Mouse (Mus musculus): ENCODE results near the gene Gm12355.

Gene Gm12355

GRCm38 (mm10) chr11:98602090-98602690 lies 23.3 kb downstream of the Gm12355 start:
- DNase-seq, result no peak

GRCm38 (mm10) chr11:98599291-98599690 lies 26.2 kb downstream of the Gm12355 start:
- DNase-seq, result no peak

- DNase-seq, result peak; percentile 75
Observed at GRCm38 (mm10) chr11:98598851-98599290, 26.6 kb downstream of the Gm12355 start.

GRCm38 (mm10) chr11:98597991-98598390 lies 27.5 kb downstream of the Gm12355 start, which contains the start of gene Lrrc3c:
Lrrc3c (plus strand) TSS chr11:98598291.
- DNase-seq, result no peak

GRCm38 (mm10) chr11:98597363-98597762 lies 28.1 kb downstream of the Gm12355 start:
- DNase-seq, result no peak

GRCm38 (mm10) chr11:98595955-98596354 lies 29.5 kb downstream of the Gm12355 start:
- DNase-seq, result no peak

- DNase-seq, result no peak
Observed at GRCm38 (mm10) chr11:98595473-98595872, 30.0 kb downstream of the Gm12355 start.

- DNase-seq, result no peak
Observed at GRCm38 (mm10) chr11:98595021-98595420, 30.4 kb downstream of the Gm12355 start.

GRCm38 (mm10) chr11:98590548-98591445 lies 34.7 kb downstream of the Gm12355 start:
- DNase-seq, result peak; percentile 60

GRCm38 (mm10) chr11:98589306-98589705 lies 36.2 kb downstream of the Gm12355 start:
- no peak for DNase-seq

- DNase-seq, result no peak
Observed at GRCm38 (mm10) chr11:98588833-98589281, 36.6 kb downstream of the Gm12355 start.

GRCm38 (mm10) chr11:98587684-98588546 lies 37.5 kb downstream of the Gm12355 start:
- peak; percentile 68 for DNase-seq

GRCm38 (mm10) chr11:98586892-98587563 lies 38.4 kb downstream of the Gm12355 start, which contains the start of gene Ormdl3:
Ormdl3 (minus strand) TSS chr11:98587368.
- DNase-seq, result peak; percentile 95

GRCm38 (mm10) chr11:98586087-98586891 lies 39.2 kb downstream of the Gm12355 start:
- peak; percentile 55 for DNase-seq

GRCm38 (mm10) chr11:98584629-98585177 lies 40.8 kb downstream of the Gm12355 start:
- DNase-seq, result no peak

- no peak for DNase-seq
Observed at GRCm38 (mm10) chr11:98584146-98584545, 41.3 kb downstream of the Gm12355 start.

- no peak for DNase-seq
Observed at GRCm38 (mm10) chr11:98583571-98583970, 41.9 kb downstream of the Gm12355 start.

- DNase-seq, result no peak
Observed at GRCm38 (mm10) chr11:98583265-98583552, 42.3 kb downstream of the Gm12355 start.

- DNase-seq, result no peak
Observed at GRCm38 (mm10) chr11:98582551-98583264, 42.8 kb downstream of the Gm12355 start.

- DNase-seq, result no peak
Observed at GRCm38 (mm10) chr11:98582030-98582388, 43.5 kb downstream of the Gm12355 start.

All from cerebellum, adult 11-12 months (tissue).